Mouse (Mus musculus): ENCODE data around the gene Cdh20. TPM values are rescaled to one million over a fixed set of nuclear protein-coding genes. Genes with fewer than 3 reads are reported as not detected.

Gene Cdh20
- 1.2 and 2.0 TPM in 2 replicates for polyA plus RNA-seq (2016; fragmentation: Nextera tagmentation; extraction: Ambion mirVana)

- peak within 1 kb of the TSS; percentile 74 for H3K4me3 ChIP-seq
- H3K36me3 ChIP-seq: no peaks in the 10 kb centered on the region
- peak within 1 kb of the TSS; percentile 83 for H3K27ac ChIP-seq
- peak; percentile 75 for DNase-seq (ENCODE audit: low spot score)
- H3K27me3 ChIP-seq (ENCODE audit: insufficient read depth, poor library complexity, severe bottlenecking): peaks cover 9% of the 10 kb centered on the region; the same call in 1 of the 2 replicates
- H3K4me1 ChIP-seq: peaks cover 15% of the 10 kb centered on the region; the same call in 1 of the 2 replicates
- H3K9me3 ChIP-seq: no peaks in the 10 kb centered on the region
- WGBS: under 1% methylated on average over 46 of the region's 46 CpGs
These were observed at the start of gene Cdh20 for GRCm38 (mm10) chr1:104768371-104769249. Gene Cdh20 (plus strand): TSS chr1:104768529.

GRCm38 (mm10) chr1:104746816-104747215 is 21.5 kb upstream of the Cdh20 start:
- Histone ChIP-seq H3K36me3 (no peaks in the 10 kb centered on the region), H3K27me3 (ENCODE audit: insufficient read depth, poor library complexity, severe bottlenecking) (no peaks in the 10 kb centered on the region), H3K9me3 (no peaks in the 10 kb centered on the region), H3K4me1 (0 out of 2 replicates have a peak, but pooled peaks cover 4% of the 10 kb centered on the region), H3K27ac (no peak overlapping the region), H3K4me3 (no peak overlapping the region)
- WGBS: 10% methylated on average over 1 of the region's 1 CpGs
- DNase-seq (ENCODE audit: low spot score): no peak

GRCm38 (mm10) chr1:104747438-104747837 is 20.9 kb upstream of the Cdh20 start:
- H3K36me3 ChIP-seq: no peaks in the 10 kb centered on the region
- 64% methylated on average over 4 of the region's 4 CpGs for WGBS
- no peak overlapping the region for H3K27ac ChIP-seq
- no peak for DNase-seq (ENCODE audit: low spot score)
- H3K4me3 ChIP-seq: no peak overlapping the region
- no peaks in the 10 kb centered on the region for H3K27me3 ChIP-seq (ENCODE audit: insufficient read depth, poor library complexity, severe bottlenecking)
- 0 out of 2 replicates have a peak, but pooled peaks cover 4% of the 10 kb centered on the region for H3K4me1 ChIP-seq
- H3K9me3 ChIP-seq: no peaks in the 10 kb centered on the region

- no peaks in the 10 kb centered on the region for H3K9me3 ChIP-seq
- WGBS: 54% methylated on average over 8 of the region's 8 CpGs
- H3K4me3 ChIP-seq: no peak overlapping the region
- H3K36me3 ChIP-seq: no peaks in the 10 kb centered on the region
- H3K27ac ChIP-seq: no peak overlapping the region
- H3K27me3 ChIP-seq (ENCODE audit: insufficient read depth, poor library complexity, severe bottlenecking): no peaks in the 10 kb centered on the region
- no peak for DNase-seq (ENCODE audit: low spot score)
- H3K4me1 ChIP-seq: no peaks in the 10 kb centered on the region
These were observed 13.8 kb upstream of the Cdh20 start for GRCm38 (mm10) chr1:104754483-104754882.

- no peak for DNase-seq (ENCODE audit: low spot score)
- Histone ChIP-seq H3K27ac (no peak overlapping the region), H3K36me3 (no peaks in the 10 kb centered on the region), H3K9me3 (no peaks in the 10 kb centered on the region), H3K27me3 (ENCODE audit: insufficient read depth, poor library complexity, severe bottlenecking) (no peaks in the 10 kb centered on the region), H3K4me3 (no peak overlapping the region), H3K4me1 (no peaks in the 10 kb centered on the region)
- 20% methylated on average over 4 of the region's 4 CpGs for WGBS
These were observed 12.4 kb upstream of the Cdh20 start for GRCm38 (mm10) chr1:104755896-104756295.

GRCm38 (mm10) chr1:104769250-104769607 is 900 bp downstream of the Cdh20 start:
- Histone ChIP-seq H3K27me3 (ENCODE audit: insufficient read depth, poor library complexity, severe bottlenecking) (peaks cover 9% of the 10 kb centered on the region; the same call in 1 of the 2 replicates), H3K9me3 (no peaks in the 10 kb centered on the region), H3K27ac (peak overlapping the region; percentile 83), H3K4me1 (peaks cover 15% of the 10 kb centered on the region; the same call in 1 of the 2 replicates), H3K4me3 (peak overlapping the region; percentile 74), H3K36me3 (no peaks in the 10 kb centered on the region)
- 0% methylated on average over 12 of the region's 12 CpGs for WGBS
- DNase-seq (ENCODE audit: low spot score): peak; percentile 75

GRCm38 (mm10) chr1:104771937-104772336 is 3.6 kb downstream of the Cdh20 start:
- DNase-seq (ENCODE audit: low spot score): no peak
- Histone ChIP-seq H3K4me3 (no peak overlapping the region), H3K36me3 (no peaks in the 10 kb centered on the region), H3K27ac (no peak overlapping the region), H3K9me3 (no peaks in the 10 kb centered on the region), H3K4me1 (peaks cover 15% of the 10 kb centered on the region; the same call in 1 of the 2 replicates), H3K27me3 (ENCODE audit: insufficient read depth, poor library complexity, severe bottlenecking) (peaks cover 9% of the 10 kb centered on the region; the same call in 1 of the 2 replicates)
- WGBS: 71% methylated on average over 4 of the region's 4 CpGs

- Histone ChIP-seq H3K4me3 (no peak overlapping the region), H3K27me3 (ENCODE audit: insufficient read depth, poor library complexity, severe bottlenecking) (peaks cover 9% of the 10 kb centered on the region; the same call in 1 of the 2 replicates), H3K27ac (no peak overlapping the region), H3K36me3 (no peaks in the 10 kb centered on the region), H3K4me1 (peaks cover 15% of the 10 kb centered on the region; the same call in 1 of the 2 replicates), H3K9me3 (no peaks in the 10 kb centered on the region)
- WGBS: 83% methylated on average over 2 of the region's 2 CpGs
- DNase-seq (ENCODE audit: low spot score): no peak
These were observed 4.9 kb downstream of the Cdh20 start for GRCm38 (mm10) chr1:104773207-104773606.

GRCm38 (mm10) chr1:104793488-104793887 is 25.2 kb downstream of the Cdh20 start:
- H3K4me1 ChIP-seq: no peaks in the 10 kb centered on the region
- no peaks in the 10 kb centered on the region for H3K27me3 ChIP-seq (ENCODE audit: insufficient read depth, poor library complexity, severe bottlenecking)
- no peaks in the 10 kb centered on the region for H3K9me3 ChIP-seq
- 88% methylated on average over 3 of the region's 3 CpGs for WGBS
- H3K36me3 ChIP-seq: no peaks in the 10 kb centered on the region
- no peak overlapping the region for H3K4me3 ChIP-seq
- H3K27ac ChIP-seq: no peak overlapping the region
- DNase-seq (ENCODE audit: low spot score): no peak

GRCm38 (mm10) chr1:104796146-104796545 is 27.8 kb downstream of the Cdh20 start:
- Histone ChIP-seq H3K4me1 (no peaks in the 10 kb centered on the region), H3K27ac (no peak overlapping the region), H3K27me3 (ENCODE audit: insufficient read depth, poor library complexity, severe bottlenecking) (no peaks in the 10 kb centered on the region), H3K4me3 (no peak overlapping the region), H3K36me3 (no peaks in the 10 kb centered on the region), H3K9me3 (no peaks in the 10 kb centered on the region)
- 63% methylated on average over 3 of the region's 3 CpGs for WGBS
- DNase-seq (ENCODE audit: low spot score): no peak

GRCm38 (mm10) chr1:104797139-104797538 is 28.8 kb downstream of the Cdh20 start:
- H3K9me3 ChIP-seq: no peaks in the 10 kb centered on the region
- 66% methylated on average over 4 of the region's 4 CpGs for WGBS
- no peak for DNase-seq (ENCODE audit: low spot score)
- H3K36me3 ChIP-seq: no peaks in the 10 kb centered on the region
- H3K4me3 ChIP-seq: no peak overlapping the region
- H3K27me3 ChIP-seq (ENCODE audit: insufficient read depth, poor library complexity, severe bottlenecking): no peaks in the 10 kb centered on the region
- H3K27ac ChIP-seq: no peak overlapping the region
- H3K4me1 ChIP-seq: no peaks in the 10 kb centered on the region

GRCm38 (mm10) chr1:104804746-104805145 is 36.4 kb downstream of the Cdh20 start:
- no peaks in the 10 kb centered on the region for H3K36me3 ChIP-seq
- no peaks in the 10 kb centered on the region for H3K4me1 ChIP-seq
- H3K9me3 ChIP-seq: no peaks in the 10 kb centered on the region
- no peaks in the 10 kb centered on the region for H3K27me3 ChIP-seq (ENCODE audit: insufficient read depth, poor library complexity, severe bottlenecking)
- no peak overlapping the region for H3K4me3 ChIP-seq
- no peak for DNase-seq (ENCODE audit: low spot score)
- no peak overlapping the region for H3K27ac ChIP-seq
- WGBS: 93% methylated on average over 6 of the region's 6 CpGs

GRCm38 (mm10) chr1:104807214-104807613 is 38.9 kb downstream of the Cdh20 start:
- DNase-seq (ENCODE audit: low spot score): no peak
- Histone ChIP-seq H3K4me1 (no peaks in the 10 kb centered on the region), H3K27me3 (ENCODE audit: insufficient read depth, poor library complexity, severe bottlenecking) (no peaks in the 10 kb centered on the region), H3K36me3 (no peaks in the 10 kb centered on the region), H3K27ac (no peak overlapping the region), H3K4me3 (no peak overlapping the region), H3K9me3 (no peaks in the 10 kb centered on the region)
- 88% methylated on average over 2 of the region's 2 CpGs for WGBS
